Mouse (Mus musculus): ENCODE results near the gene Mcm3.

- no peak for TF ChIP-seq EP300 (optimal IDR thresholded peaks at IDR 0.05)
- TF ChIP-seq CTCF (IDR thresholded peaks at IDR 0.05; ENCODE audit: low read depth): no peak
These were observed 59.8 kb downstream of the Mcm3 start for GRCm38 (mm10) chr1:20760331-20760730.

All from stomach, postnatal 0 days (tissue).